Mouse (Mus musculus) gastrocnemius, postnatal 4 days (tissue): Measurements from ENCODE around the gene Gm13119. TPM values are rescaled to one million over a fixed set of nuclear protein-coding genes. Genes with fewer than 3 reads are reported as not detected.
"Not testable (repeated sequence)": the region's sequence is repeated elsewhere in the genome, so short reads cannot be mapped to it uniquely, and the experiment has no call there.

Source experiments
- DNase-seq, 2 experiments: peaks; one replicate each; pipeline ENCODE4 v3.0.0; 2021 to 2022; ENCODE audit warnings: low spot score in 2 of 2, mixed read lengths in 2 of 2
- long read RNA-seq, 2 experiments: library from polyadenylated mRNA; stranded (forward); transcript quantifications; one replicate each; pipeline ENCODE4 v2.0.0; 2021
- total RNA-seq, 2 experiments: library from RNA; stranded (reverse); gene quantifications; 2 replicates each; pipeline ENCODE4 v1.2.3; 2021

The Gm13119 gene
- not detected for total RNA-seq
- long read RNA-seq, experiment 1 = 0 reads
- long read RNA-seq, experiment 2 = 0 reads

DNA sequence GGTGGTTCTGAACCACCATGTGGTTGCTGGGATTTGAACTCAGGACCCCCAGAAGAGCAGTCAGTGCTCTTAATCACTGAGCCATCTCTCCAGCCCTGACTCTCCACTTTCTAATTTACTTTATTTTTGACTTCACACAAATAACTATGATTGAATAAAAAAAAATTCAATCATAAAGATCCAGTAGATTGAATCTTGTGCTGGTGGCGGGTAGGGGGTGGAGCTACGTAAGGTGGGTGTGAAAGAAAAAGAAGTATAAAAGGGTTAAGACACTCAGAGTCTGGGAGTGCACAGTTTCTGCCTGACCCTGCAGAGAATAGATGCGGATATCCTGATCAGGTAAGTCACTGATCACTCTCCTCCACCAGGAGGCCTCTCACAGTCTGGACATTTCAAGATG is at the start of gene Gm13119:
TSS of gene Gm13119 (plus strand) at position 301 of the 400 bp plus-strand sequence.
- not testable (repeated sequence) for DNase-seq

DNA sequence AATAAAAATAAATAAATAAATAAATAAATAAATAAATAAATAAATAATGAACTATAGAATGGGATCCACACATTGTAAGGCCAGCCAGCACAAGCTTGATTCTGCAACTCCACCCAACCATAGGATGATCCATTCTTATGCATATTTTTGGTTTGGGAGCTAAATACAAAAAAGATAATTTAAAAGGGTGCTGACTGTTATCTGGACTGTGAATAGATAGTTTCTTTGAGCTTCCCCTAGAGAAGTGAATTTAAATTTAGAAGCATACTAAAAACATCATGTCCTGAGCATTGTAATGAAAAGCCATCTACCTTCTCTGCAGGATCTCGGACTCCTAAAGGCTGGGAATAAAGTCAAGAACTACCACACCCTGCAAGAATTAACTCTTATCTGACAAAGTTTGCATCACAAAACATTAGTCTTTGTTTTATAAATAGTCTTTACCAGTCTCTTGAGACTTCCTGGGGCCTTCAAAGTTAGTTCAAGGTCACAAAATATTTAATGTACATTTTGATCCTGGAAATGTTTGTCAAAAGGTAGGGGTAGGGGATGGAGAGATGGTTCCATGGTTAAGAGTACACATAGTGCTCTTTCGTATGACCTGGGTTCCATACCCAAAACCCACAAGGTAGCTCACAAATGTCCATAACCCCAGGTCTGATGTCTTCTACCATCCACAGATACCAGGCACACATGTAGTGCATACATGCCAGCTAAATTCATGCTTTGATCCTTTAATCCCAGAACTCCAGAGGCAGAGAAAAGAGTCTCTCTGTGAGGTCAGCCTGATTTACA is 44.9 kb upstream of the Gm13119 start:
- not testable (repeated sequence) for DNase-seq

DNA sequence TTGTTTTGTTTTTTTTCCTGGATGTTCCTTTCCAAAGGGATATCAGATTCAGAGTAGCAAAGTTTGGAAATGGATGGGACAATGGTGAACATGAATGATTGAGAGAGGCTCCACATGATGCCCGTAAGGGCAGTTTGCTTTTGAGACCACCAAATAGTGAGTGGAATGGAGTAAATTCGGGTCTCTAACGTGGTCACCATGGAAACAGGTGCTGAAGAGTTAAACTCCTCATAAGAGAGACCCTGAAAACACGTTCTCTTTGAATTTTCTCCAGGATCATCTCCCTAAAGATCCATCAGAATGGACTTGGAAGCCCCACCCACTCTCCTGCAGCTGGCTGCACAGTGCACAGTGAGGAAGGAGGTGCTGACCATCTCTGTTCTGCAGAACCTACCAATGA is 27.8 kb upstream of the Gm13119 start, which contains the start of gene Gm13128:
TSS of gene Gm13128 (plus strand) at position 301 of the 400 bp plus-strand sequence.
- DNase-seq = not testable (repeated sequence)

DNA sequence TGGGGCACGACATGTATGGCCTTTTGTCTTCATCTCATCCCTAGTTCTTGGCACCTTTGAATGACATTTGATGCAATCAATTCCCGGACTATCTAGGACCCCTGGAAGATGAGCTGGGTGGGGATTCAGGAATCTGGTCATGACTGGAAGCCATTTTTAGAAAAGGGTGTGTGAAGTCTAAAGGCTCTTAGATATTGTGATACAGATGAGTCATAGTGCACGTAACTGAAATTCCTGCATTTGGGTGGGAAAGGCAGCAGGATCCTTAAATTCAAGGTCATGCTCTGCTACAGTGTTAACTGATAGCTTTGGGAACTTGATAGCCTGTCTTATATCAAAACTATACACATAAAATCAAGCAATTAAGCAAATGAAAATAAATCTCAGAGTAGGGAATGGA is 21.9 kb upstream of the Gm13119 start:
- DNase-seq = not testable (repeated sequence)

DNA sequence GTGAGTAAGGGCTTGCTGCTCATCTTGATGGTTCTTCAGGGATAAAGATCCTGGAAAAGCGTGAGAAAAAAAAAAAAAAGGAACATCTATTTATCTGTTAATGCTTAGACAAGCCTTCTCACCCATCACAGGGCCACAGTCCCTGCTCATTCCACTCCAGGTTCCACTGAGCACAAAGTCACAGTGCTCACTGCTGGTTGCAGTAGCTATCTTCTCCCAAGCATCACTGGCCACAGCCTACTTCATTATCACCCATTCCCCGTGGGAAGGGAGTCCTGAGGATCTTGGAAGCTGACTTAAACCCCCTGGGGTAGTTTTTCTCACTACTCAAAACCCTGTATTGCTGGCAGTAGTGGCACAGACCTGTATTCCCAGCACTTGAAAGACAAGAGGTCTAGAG is 20.2 kb downstream of the Gm13119 start, which contains the start of gene Pramef20:
TSS of gene Pramef20 (minus strand) at position 23 of the 400 bp plus-strand sequence.
- no peak for DNase-seq

DNA sequence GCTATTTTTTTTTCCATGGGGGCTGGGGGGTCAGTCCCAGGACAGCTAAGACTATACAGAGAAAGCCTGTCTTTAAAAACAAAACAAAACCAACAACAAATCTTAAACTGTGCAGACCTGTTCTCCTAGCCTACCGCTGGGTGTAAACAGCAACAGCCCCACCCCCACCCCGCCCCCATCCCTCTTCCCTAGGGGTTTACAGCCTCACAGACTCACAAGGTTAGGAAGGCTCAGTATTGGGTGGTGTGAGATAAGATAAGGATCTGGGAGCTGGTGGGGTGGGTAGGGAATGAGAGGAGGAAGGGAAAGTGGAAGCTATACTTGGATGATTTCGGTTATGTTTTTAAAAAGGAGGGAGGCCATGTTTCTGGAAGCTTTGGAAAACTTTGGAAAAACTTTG is 38.6 kb downstream of the Gm13119 start:
- DNase-seq = no peak

DNA sequence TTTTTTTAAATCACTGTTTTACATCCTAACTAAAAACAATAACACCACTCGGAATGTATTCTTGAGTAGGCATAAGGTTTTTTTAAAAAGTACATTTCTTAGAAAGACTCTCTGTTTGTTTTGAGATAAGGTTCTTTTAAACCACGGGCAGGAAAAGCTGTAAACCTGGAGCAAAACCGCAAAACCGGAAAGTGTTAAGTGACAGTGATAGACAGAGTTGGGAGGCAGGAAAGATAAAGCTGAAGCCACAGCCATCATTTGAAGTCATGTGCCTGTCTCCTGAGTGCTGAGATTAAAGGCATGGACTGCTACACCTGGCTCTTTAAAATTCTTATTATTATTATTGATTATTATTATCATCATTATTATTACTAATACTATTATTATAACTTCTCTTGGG is 45.0 kb downstream of the Gm13119 start:
- DNase-seq = no peak

DNA sequence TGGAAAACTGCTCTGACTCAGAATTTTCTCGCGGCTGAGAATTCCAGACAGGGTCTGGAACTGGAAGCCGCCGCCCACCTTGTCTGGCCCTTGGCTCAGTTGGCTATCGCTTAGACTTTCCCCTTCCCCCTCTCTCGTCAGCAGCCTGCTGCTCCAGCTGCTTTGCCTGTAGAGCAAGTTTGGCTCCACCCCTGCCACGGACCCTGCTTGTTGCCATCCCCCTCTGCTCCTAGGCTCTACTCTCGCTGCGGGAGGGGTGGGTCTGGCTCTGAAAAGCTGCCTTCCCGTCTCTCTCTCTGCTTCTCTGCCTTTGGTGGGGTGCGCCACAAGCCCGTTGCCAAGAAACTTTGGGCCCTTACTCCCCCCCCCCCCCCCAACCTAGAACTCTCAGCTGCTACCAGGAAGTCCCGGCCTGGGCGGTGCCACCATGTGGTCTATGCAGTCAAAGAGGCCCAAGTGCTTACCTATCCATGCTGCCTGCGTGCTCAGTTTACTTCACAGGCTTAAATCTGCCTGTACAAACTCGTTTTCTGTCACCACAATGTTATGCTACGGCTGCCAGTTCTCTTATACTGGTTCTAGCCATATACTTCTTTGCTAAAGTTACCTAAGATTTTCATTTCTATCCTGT is 46.8 kb downstream of the Gm13119 start:
- peak in 1 of 2 experiments; percentile 51 for DNase-seq

DNA sequence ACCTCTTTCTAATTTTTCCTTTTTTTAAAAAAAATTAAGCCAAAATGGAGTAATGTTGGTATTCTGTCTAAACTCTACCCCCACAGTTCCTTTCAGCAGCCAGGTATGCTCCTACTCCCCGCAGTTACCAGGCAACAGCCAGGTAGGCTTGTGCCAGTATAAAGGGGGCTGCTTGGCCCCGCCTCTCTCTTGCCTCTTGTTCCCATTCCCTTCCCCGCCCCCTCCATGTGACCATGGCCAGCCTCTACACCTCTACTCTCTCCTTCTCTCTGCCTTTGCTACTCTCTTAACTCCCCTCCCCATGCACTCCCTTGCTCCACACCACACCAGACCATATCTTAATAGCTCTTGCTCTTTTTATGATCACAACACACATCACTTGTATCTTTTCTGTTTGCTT is 48.5 kb downstream of the Gm13119 start:
- no peak for DNase-seq

DNA sequence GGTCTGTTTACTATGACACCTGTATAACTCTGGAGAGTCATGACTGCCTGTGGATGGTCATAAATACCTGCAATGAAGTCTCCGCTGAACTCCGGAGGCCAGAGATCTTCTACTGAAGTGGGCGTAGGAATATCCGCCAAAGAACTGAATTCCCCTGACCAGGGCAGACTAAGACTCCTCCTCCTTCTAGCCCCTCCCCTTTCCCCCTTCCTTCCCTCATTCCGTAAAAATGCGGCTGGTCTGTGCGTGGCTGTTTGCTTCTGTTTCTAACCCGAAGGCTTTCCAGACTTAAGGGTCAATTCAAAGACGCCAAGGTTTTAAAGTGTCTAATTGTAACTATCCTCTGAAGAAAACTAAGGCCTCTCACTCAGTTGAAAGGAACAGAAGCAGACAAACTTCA is 50.5 kb downstream of the Gm13119 start, which contains the start of gene Pramef12:
TSS of gene Pramef12 (minus strand) at position 175 of the 400 bp plus-strand sequence.
- DNase-seq = no peak

Other genes starting within 250 kb of the Gm13119 start
- gene Oog3, start 195.3 kb upstream of the Gm13119 start, total RNA-seq = not detected
- gene Oog2, start 167.2 kb upstream of the Gm13119 start, total RNA-seq = not detected
- not detected for gene C87977, start 144.6 kb upstream of the Gm13119 start, total RNA-seq
- not detected for gene Pramel5, start 77.5 kb upstream of the Gm13119 start, total RNA-seq
- gene Gm13128, start 27.7 kb upstream of the Gm13119 start, total RNA-seq = not detected
- not detected for gene Pramef20, start 20.0 kb downstream of the Gm13119 start, total RNA-seq
- not detected for gene Pramef12, start 50.5 kb downstream of the Gm13119 start, total RNA-seq
- not detected for gene 1700012P22Rik, start 80.8 kb downstream of the Gm13119 start, total RNA-seq
- gene Gm9944, start 95.4 kb downstream of the Gm13119 start, total RNA-seq = not detected
- not detected for gene Aadacl3, start 105.8 kb downstream of the Gm13119 start, total RNA-seq
- not detected for gene 9430007A20Rik, start 161.9 kb downstream of the Gm13119 start, total RNA-seq
- gene Gm13124, start 207.2 kb downstream of the Gm13119 start, total RNA-seq = not detected